Mouse (Mus musculus): ENCODE measurements around the gene Tmem30c. TPM values are rescaled to one million over a fixed set of nuclear protein-coding genes. Genes with fewer than 3 reads are reported as not detected.
"Not testable (repeated sequence)": the region's sequence is repeated elsewhere in the genome, so short reads cannot be mapped to it uniquely, and the experiment has no call there.

Tmem30c gene
- total RNA-seq, 2 experiments from 2014 or later = not detected

DNA sequence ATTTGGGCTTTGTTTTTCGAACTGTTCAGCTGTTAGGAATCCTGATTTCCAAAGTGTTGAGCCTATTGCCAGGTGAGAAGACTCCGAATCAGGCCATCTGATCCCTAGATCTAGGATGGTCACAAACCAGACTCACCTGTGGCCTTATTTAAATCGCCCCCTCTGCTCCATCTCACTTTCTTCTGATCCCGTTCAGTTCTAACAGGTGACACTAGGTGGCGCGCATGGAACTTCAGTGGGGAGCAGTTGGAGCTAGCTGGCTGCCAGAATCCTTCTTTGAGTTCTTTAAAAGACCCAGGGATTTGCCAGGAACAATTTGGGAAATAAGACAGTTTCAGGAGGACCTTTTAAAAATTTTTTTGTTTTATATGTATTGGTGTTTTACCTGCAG, 48.8 kb downstream of the Tmem30c start:
- peak; percentile 83 for DNase-seq
- intact Hi-C loops (cut with DNase I; ENCODE audit: low total_unique reads) = loop anchor here (2.0 to 5.0 kb wide), 2 partner anchors 157 to 348 kb away; no protein-coding TSS in a partner anchor

DNA sequence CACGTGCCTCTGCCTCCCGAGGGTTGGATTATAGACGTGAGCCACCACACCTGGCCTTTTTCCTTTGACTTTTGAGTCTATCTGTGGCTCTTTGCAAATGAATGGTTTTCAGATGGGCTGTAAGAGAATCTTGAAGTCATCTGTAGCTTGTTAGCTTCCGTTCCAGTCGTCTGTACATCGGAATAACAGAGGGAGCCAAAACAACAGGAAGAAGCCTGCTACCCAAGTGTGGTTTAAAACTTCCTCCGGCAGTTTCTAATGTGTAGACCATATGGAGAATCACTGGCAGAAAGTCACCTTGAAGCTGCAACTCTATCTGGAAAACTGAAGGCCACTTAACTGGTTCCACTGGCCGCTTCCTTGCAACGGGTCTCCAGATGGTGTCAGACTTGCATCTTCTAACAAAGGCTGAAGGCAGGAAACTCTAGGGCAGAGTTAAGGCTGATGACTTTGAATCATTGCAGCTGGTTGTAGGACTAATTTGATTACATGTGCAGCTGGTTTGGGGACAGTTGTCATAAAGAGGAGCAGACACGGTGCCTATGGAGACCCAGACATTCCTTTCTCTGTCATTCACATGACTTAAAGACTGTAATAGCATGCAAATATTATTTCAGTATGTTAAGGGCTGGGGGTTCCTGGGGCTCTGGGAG, 49.3 kb downstream of the Tmem30c start:
- intact Hi-C loops (cut with DNase I; ENCODE audit: low total_unique reads) = loop anchor here (2.0 to 5.0 kb wide), 2 partner anchors 157 to 349 kb away; no protein-coding TSS in a partner anchor
- DNase-seq = peak; percentile 31

DNA sequence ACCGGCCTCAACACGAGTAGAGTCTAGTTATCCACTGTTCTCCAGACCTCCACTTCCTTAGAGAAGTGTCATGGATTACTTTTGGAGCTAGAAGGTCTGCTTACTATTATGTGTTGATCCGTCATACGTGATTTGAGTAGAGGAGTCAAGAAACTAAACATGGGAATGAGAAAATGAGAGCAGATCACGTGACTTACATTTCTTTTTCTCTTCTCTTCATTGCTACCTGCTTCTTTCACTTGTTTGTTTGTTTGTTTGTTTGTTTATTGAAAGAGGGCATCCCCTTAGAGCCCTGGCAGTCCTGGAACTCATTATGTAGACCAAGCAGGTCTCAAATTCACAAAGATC, 49.8 kb downstream of the Tmem30c start:
- intact Hi-C loops (cut with DNase I; ENCODE audit: low total_unique reads) = loop anchor here (2.0 to 5.0 kb wide), 2 partner anchors 158 to 349 kb away; no protein-coding TSS in a partner anchor
- DNase-seq = no peak

DNA sequence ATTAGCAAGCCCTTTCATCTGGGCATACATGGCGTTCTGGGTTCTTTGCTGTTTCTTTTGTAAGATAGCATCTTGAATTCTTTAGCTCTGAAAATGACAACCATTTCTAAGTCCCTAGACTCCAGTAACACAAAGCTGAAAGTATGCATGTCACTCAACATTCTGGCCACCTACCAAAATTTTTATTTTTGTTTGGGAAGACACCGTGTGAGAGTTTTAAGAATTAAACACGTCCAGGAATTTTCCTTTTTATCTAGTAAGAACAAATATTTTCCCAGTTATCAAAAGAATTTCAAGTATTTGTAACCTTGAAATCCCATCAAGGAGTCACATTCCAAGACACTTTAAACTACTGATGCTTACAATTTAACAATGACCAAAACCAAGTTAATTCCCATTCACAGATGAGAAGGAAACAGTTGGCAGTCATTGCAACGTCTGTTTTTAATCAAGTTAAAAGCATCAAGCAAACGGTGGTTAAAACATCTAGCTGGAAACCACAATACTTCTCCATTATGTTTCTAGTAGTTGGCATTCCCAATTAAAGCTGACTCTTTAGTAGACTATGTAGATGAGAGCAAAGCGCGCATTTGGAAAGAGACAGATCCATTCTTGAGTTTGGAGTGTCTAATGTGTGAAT, 56.7 kb downstream of the Tmem30c start:
- DNase-seq = no peak
- intact Hi-C loops (cut with DNase I; ENCODE audit: low total_unique reads) = no loop called here

DNA sequence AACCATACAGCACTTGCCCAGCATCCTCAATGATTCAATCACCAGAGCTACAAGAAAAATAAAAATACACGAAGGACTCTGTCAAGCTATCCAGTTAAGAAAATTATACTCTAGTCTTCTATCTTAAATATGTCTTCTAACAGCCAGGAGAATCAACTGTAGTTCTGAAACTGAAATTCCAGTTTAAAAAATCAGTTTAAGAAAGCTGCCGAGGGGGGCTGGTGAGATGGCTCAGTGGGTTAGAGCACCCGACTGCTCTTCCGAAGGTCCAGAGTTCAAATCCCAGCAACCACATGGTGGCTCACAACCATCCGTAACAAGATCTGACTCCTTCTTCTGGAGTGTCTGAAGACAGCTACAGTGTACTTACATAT, 60.7 kb downstream of the Tmem30c start:
- DNase-seq; intact Hi-C loops (cut with DNase I; ENCODE audit: low total_unique reads): not testable (repeated sequence)

DNA sequence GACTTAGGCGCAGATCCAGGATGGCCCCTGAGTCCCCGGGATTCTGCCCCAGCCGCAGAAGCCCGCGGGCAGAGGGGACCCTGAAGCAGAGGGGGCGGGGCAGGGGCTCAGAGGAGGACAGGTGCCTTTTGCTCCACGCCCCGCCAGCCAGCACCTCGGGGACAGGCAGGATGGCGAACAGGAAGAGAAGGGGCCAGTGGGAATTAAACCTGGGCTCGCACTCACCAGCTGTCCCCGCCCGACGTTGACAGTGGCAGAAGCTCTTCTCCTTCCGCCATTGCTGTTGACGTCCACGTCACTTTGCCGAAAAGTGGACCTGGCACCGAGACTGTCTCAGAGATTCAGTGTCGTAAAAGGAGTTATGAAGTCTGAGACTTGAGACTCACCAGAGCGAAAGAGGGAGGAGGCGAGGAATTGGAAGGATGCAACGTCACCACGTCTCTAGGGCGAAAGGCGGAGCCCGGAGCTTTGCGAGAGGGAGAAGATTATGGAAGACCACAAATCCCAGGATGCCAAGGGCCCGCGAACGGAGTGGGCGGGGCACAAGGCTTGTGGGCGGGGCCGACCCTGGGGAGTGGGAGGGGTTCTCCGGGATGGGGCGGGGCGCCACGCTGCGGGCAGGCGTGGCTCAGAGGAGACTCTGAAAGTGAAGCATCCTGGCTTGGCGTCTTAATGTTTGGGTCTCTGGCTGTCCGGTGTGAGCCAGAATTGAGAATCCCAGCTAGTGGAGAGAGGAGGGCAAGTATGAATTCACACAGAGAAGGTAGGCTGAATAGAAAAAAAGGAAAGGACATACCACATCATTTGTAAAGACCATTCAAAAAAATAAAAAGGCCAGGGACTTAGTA, 61.4 kb downstream of the Tmem30c start, which contains the start of gene Tbc1d23:
Gene Tbc1d23, minus strand, starts transcription at position 416 of the 848 bp plus-strand sequence.
- intact Hi-C loops (cut with DNase I; ENCODE audit: low total_unique reads) = no loop called here
- DNase-seq = peak; percentile 97

DNA sequence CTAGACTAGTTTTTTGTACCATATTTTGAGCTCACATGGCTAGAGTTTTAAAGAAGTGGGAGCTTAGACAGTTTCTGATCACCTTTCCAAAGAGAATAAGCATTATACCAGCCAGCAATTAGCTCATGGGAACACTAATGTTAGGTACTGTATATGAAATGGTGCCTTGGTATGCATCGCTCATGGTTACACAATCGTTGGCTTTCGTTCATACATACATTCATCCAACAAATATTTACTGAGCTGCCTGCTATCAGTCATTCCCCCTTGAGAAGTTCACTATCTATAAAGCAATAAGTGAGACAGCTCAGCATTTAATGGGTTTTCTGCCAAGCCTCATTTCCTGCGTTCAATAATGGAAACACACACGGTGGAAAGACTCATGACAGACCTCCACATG, 66.2 kb downstream of the Tmem30c start:
- DNase-seq = no peak
- intact Hi-C loops (cut with DNase I; ENCODE audit: low total_unique reads) = no loop called here

DNA sequence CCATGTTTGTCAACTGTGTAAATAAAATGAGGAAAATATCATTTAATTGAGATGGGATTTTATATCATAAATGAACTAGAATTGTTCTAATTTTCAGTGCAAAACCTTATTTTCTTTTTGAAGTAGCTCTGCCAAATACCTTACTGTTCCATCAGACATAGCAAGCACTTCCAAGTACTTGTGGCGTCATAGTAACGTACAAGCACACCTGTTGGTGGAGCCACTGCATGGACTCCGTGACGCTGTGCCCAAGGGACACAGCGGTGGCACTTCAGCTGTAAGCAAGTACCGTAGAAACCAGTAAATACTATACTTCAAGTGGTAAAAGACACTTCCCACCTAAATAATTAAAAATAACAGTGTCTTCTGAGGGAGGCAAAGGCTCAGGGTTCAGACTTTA, 72.3 kb downstream of the Tmem30c start:
- DNase-seq = no peak
- intact Hi-C loops (cut with DNase I; ENCODE audit: low total_unique reads) = no loop called here

Other genes starting within 250 kb of the Tmem30c start
- not detected for gene Tmem45a2, start 221.5 kb downstream of the Tmem30c start, total RNA-seq (2021)
- 10 to 100 TPM; 33.9 to 36.9 TPM for gene Tomm70a, start 171.2 kb downstream of the Tmem30c start, total RNA-seq (2021)
- gene Nit2, start 125.5 kb downstream of the Tmem30c start, total RNA-seq (2021) = 10 to 100 TPM; 29.2 to 29.4 TPM
- 10 to 100 TPM; 17.8 to 18.4 TPM for gene Tbc1d23, start 61.4 kb downstream of the Tmem30c start, total RNA-seq (2021)
- 10 to 100 TPM; 44.5 to 46.5 TPM for gene Filip1l, start 60.2 kb upstream of the Tmem30c start, total RNA-seq (2021)

Data from gastrocnemius, postnatal 14 days (tissue).